Mouse (Mus musculus) heart, embryonic 12.5 days (tissue): Measurements from ENCODE around the gene Gsdmc4. TPM values are rescaled to one million over a fixed set of nuclear protein-coding genes. Genes with fewer than 3 reads are reported as not detected.
"Not testable (repeated sequence)": the region's sequence is repeated elsewhere in the genome, so short reads cannot be mapped to it uniquely, and the experiment has no call there.

Source experiments
- ATAC-seq: fragments of 200-750 bp; cut with Nextera tagmentation; 2 replicates; pipeline ENCODE4 v1.8.0; 2017; ENCODE audit warnings: moderate TSS enrichment, moderate library complexity; ENCODE audit not compliant: insufficient number of reproducible peaks, low FRiP score
- H3K27ac ChIP-seq: fragments of 300-500 bp; sonication (generic); 2 replicates; pipeline ENCODE4 v1.5.1; 2016; ENCODE audit warnings: mild to moderate bottlenecking, moderate library complexity; ENCODE audit not compliant: poor library complexity, severe bottlenecking
- H3K27me3 ChIP-seq: fragments of 300-500 bp; sonication (generic); replicated peaks from 2 replicates; pipeline ENCODE4 v1.6.1; 2016; ENCODE audit warnings: mild to moderate bottlenecking, moderate library complexity
- H3K36me3 ChIP-seq: fragments of 300-500 bp; sonication (generic); 2 replicates; pipeline ENCODE4 v1.6.1; 2016; ENCODE audit warnings: mild to moderate bottlenecking, moderate library complexity
- H3K4me1 ChIP-seq: fragments of 300-500 bp; sonication (generic); replicated peaks from 2 replicates; pipeline ENCODE4 v1.6.1; 2016; ENCODE audit warnings: mild to moderate bottlenecking
- H3K4me2 ChIP-seq: fragments of 300-500 bp; sonication (generic); 2 replicates; pipeline ENCODE4 v1.6.1; 2016; ENCODE audit warnings: mild to moderate bottlenecking, moderate library complexity
- H3K4me3 ChIP-seq: fragments of 300-500 bp; sonication (generic); 2 replicates; pipeline ENCODE4 v1.5.1; 2016; ENCODE audit warnings: mild to moderate bottlenecking
- H3K9ac ChIP-seq: fragments of 300-500 bp; sonication (generic); 2 replicates; pipeline ENCODE4 v1.6.1; 2016; ENCODE audit warnings: mild to moderate bottlenecking, moderate library complexity
- H3K9me3 ChIP-seq: fragments of 300-500 bp; sonication (generic); replicated peaks from 2 replicates; pipeline ENCODE4 v1.6.1; 2016; ENCODE audit warnings: mild to moderate bottlenecking, moderate library complexity
- WGBS: fragments of 180-500 bp; shearing (Covaris S2); methylation state at CpG from one replicate; pipeline ENCODE4 v1.1.7; 2016; 5-methylcytosine and 5-hydroxymethylcytosine counted together
- polyA plus RNA-seq: library from polyadenylated mRNA; unstranded; fragments of >200 nt; fragmentation: Nextera tagmentation; extraction: Ambion mirVana; gene quantifications from 2 replicates; pipeline ENCODE4 v1.2.1, GENCODE M21; 2016

Gsdmc4 gene
- polyA plus RNA-seq, 1 experiment from 2014 or later: not detected

GRCm38 (mm10) chr15:63919728-63920127 is 7.6 kb upstream of the Gsdmc4 start:
- not testable (repeated sequence) for ATAC-seq, H3K27me3 ChIP-seq, H3K9ac ChIP-seq, H3K4me2 ChIP-seq, H3K9me3 ChIP-seq, H3K4me3 ChIP-seq, H3K27ac ChIP-seq, H3K36me3 ChIP-seq, H3K4me1 ChIP-seq
- 81% methylated on average over 2 of the region's 2 CpGs for WGBS

GRCm38 (mm10) chr15:63916584-63916983 is 4.5 kb upstream of the Gsdmc4 start:
- not testable (repeated sequence) for H3K27ac ChIP-seq, H3K4me1 ChIP-seq, H3K4me2 ChIP-seq, H3K9ac ChIP-seq, H3K36me3 ChIP-seq, H3K4me3 ChIP-seq, H3K9me3 ChIP-seq, H3K27me3 ChIP-seq, ATAC-seq
- WGBS: 83% methylated on average over 4 of the region's 4 CpGs

- H3K9ac ChIP-seq, H3K27me3 ChIP-seq: not testable (repeated sequence)
Measured at GRCm38 (mm10) chr15:63909896-63910295, 2.2 kb downstream of the Gsdmc4 start.

GRCm38 (mm10) chr15:63895560-63896353 is 16.3 kb downstream of the Gsdmc4 start:
- not testable (repeated sequence) for ATAC-seq, H3K4me3 ChIP-seq, H3K9ac ChIP-seq, H3K27me3 ChIP-seq, H3K9me3 ChIP-seq, H3K36me3 ChIP-seq, H3K4me1 ChIP-seq, H3K27ac ChIP-seq
- peak overlapping the region; percentile 29; the same call in 1 of the 2 replicates for H3K4me2 ChIP-seq
- WGBS: 28% methylated on average over 9 of the region's 9 CpGs

More at GRCm38 (mm10) chr15:63909896-63910295, 2.2 kb downstream of the Gsdmc4 start:
- ATAC-seq, H3K9me3 ChIP-seq, H3K4me3 ChIP-seq, H3K4me1 ChIP-seq, H3K27ac ChIP-seq, H3K36me3 ChIP-seq, H3K4me2 ChIP-seq: not testable (repeated sequence)

GRCm38 (mm10) chr15:63888440-63888839 is 23.7 kb downstream of the Gsdmc4 start:
- 66% methylated on average over 5 of the region's 5 CpGs for WGBS
- not testable (repeated sequence) for H3K4me2 ChIP-seq, H3K9me3 ChIP-seq, H3K36me3 ChIP-seq, H3K27ac ChIP-seq, ATAC-seq, H3K9ac ChIP-seq, H3K4me1 ChIP-seq, H3K4me3 ChIP-seq, H3K27me3 ChIP-seq

- H3K4me3 ChIP-seq, H3K36me3 ChIP-seq, H3K4me1 ChIP-seq, H3K9me3 ChIP-seq, ATAC-seq, H3K27me3 ChIP-seq, H3K4me2 ChIP-seq, H3K27ac ChIP-seq, H3K9ac ChIP-seq: not testable (repeated sequence)
- no CpG with 5 or more reads among the region's 5 CpGs for WGBS
Measured at GRCm38 (mm10) chr15:63887949-63888348, 24.1 kb downstream of the Gsdmc4 start.

- WGBS: 87% methylated on average over 1 of the region's 3 CpGs
- not testable (repeated sequence) for H3K9me3 ChIP-seq, H3K27ac ChIP-seq, H3K36me3 ChIP-seq, H3K9ac ChIP-seq, H3K27me3 ChIP-seq, H3K4me2 ChIP-seq, H3K4me1 ChIP-seq, ATAC-seq, H3K4me3 ChIP-seq
Measured at GRCm38 (mm10) chr15:63878458-63878857, 33.6 kb downstream of the Gsdmc4 start, which contains the start of gene Gsdmc3. TSS of gene Gsdmc3 (minus strand) at chr15:63878558.

GRCm38 (mm10) chr15:63876160-63876559 is 35.9 kb downstream of the Gsdmc4 start:
- not testable (repeated sequence) for H3K4me1 ChIP-seq, H3K36me3 ChIP-seq, H3K4me2 ChIP-seq, H3K9me3 ChIP-seq, H3K9ac ChIP-seq, H3K4me3 ChIP-seq, H3K27me3 ChIP-seq, ATAC-seq, H3K27ac ChIP-seq

GRCm38 (mm10) chr15:63861965-63862364 is 50.1 kb downstream of the Gsdmc4 start:
- H3K27ac ChIP-seq, H3K4me3 ChIP-seq, H3K9ac ChIP-seq, H3K9me3 ChIP-seq, H3K27me3 ChIP-seq, H3K4me1 ChIP-seq, H3K36me3 ChIP-seq, H3K4me2 ChIP-seq, ATAC-seq: not testable (repeated sequence)
- WGBS: 41% methylated on average over 5 of the region's 5 CpGs

Other genes starting within 250 kb of the Gsdmc4 start
- gene Gsdmc2, start 67.1 kb downstream of the Gsdmc4 start, polyA plus RNA-seq: not detected in 2 replicates
- gene Gsdmc3, start 33.7 kb downstream of the Gsdmc4 start, polyA plus RNA-seq: not detected in 2 replicates
- 62.4 and 66.5 TPM in 2 replicates for gene Fam49b, start 148.2 kb upstream of the Gsdmc4 start, polyA plus RNA-seq